ENCODE assay signal across 26 mouse cellular contexts in the genomic region with DNA sequence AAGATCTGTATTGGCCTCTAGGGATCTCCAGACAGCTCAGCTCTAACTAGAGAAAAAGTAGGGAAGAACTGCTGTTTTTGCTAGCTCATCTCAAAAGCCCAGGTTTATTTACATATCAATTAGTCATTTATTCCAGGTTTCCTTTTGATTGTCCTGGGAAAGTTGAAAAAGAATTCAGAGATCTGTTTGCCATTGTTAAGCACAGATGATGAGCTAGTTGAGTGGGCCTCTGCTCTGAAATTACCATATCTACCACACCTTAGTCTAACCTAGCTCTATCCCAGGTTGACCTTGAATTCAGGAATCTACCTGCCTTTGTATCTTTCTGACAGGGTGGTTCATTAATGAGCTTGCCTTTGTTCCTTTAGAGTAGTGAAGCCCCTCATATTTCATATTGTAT.
"Had no signal": no experiment of that assay in that cellular context is flagged by ENCODE, and none has a peak within 500 bp of the region (broad histone marks: within the 10 kb centered on the region; RNA-seq: fewer than 3 reads in every experiment).

No protein-coding gene starts in this region.

- H3K4me2 ChIP-seq: heart, embryonic 11.5 days; heart, embryonic 13.5 days; heart, embryonic 15.5 days; hindbrain, embryonic 14.5 days; intestine, embryonic 15.5 days; limb, embryonic 12.5 days; liver, embryonic 11.5 days; liver, embryonic 13.5 days had no signal

- H3K9ac ChIP-seq: heart, embryonic 13.5 days; heart, embryonic 15.5 days; hindbrain, embryonic 14.5 days; intestine, embryonic 15.5 days; limb, embryonic 12.5 days; liver, embryonic 13.5 days had no signal

- H3K27me3 ChIP-seq: heart, embryonic 13.5 days; heart, embryonic 15.5 days; intestine, embryonic 15.5 days; limb, embryonic 12.5 days; liver, embryonic 13.5 days had no signal

- DNase-seq: gastrocnemius, postnatal 14 days; gastrocnemius, postnatal 36 days; heart, adult 11 months; heart, adult 2 months; heart, postnatal 14 days; heart, postnatal 36 days; kidney, adult 18-20 months; kidney, adult 8-10 months; kidney, postnatal 10 days; kidney, postnatal 25 days; kidney, postnatal 4 days; liver; liver, embryonic 13.5 days had no signal

- H3K9me3 ChIP-seq: heart, embryonic 13.5 days; heart, embryonic 15.5 days; intestine, embryonic 15.5 days; limb, embryonic 10.5 days; limb, embryonic 12.5 days; liver, embryonic 13.5 days had no signal

- H3K4me3 ChIP-seq: heart, adult 2 months; heart, embryonic 13.5 days; heart, embryonic 15.5 days; intestine, embryonic 15.5 days; layer of hippocampus, adult 2 months; left cerebral cortex, adult 2 months; limb, embryonic 10.5 days; limb, embryonic 12.5 days; liver, embryonic 13.5 days had no signal

- H3K36me3 ChIP-seq: heart, embryonic 13.5 days; heart, embryonic 15.5 days; intestine, embryonic 15.5 days; limb, embryonic 10.5 days; limb, embryonic 12.5 days; liver, embryonic 13.5 days had no signal

- H3K4me1 ChIP-seq: heart, embryonic 13.5 days; heart, embryonic 15.5 days; intestine, embryonic 15.5 days; limb, embryonic 10.5 days; limb, embryonic 12.5 days; liver, embryonic 13.5 days had no signal

- H3K27ac ChIP-seq: heart, adult 2 months; heart, embryonic 13.5 days; heart, embryonic 15.5 days; hindbrain, embryonic 14.5 days; intestine, embryonic 15.5 days; layer of hippocampus, adult 2 months; left cerebral cortex, adult 2 months; limb, embryonic 10.5 days; limb, embryonic 12.5 days; liver, embryonic 13.5 days had no signal

- ATAC-seq: hindbrain, embryonic 16.5 days; inflammation-experienced regulatory T-cells, adult 6 months; intestine, embryonic 15.5 days; intestine, postnatal 0 days had no signal
